Mouse (Mus musculus) G1E (cell line): Measurements from ENCODE around the gene Ccdc40. TPM values are rescaled to one million over a fixed set of nuclear protein-coding genes. Genes with fewer than 3 reads are reported as not detected.
"Not testable (repeated sequence)": the region's sequence is repeated elsewhere in the genome, so short reads cannot be mapped to it uniquely, and the experiment has no call there.

Experiments used
- ATAC-seq: 2 replicates; pipeline ENCODE4 v1.8.0; 2016; ENCODE audit warnings: mild to moderate bottlenecking; ENCODE audit not compliant: insufficient number of reproducible peaks, poor library complexity, low FRiP score, severe bottlenecking; ENCODE audit errors: extremely low read depth
- DNase-seq: peaks from one replicate; pipeline ENCODE4 v3.0.0; 2012; ENCODE audit warnings: low spot score
- H3K27me3 ChIP-seq: 2 replicates; pipeline ENCODE4 v1.6.1; 2012; ENCODE audit warnings: mild to moderate bottlenecking, low read length, inconsistent platforms; ENCODE audit not compliant: insufficient read depth
- H3K36me3 ChIP-seq: replicated peaks from 2 replicates; pipeline ENCODE3; 2012; ENCODE audit warnings: mild to moderate bottlenecking, inconsistent platforms
- H3K4me1 ChIP-seq: 2 replicates; pipeline ENCODE4 v1.6.1; 2012; ENCODE audit warnings: low read depth, low read length, inconsistent platforms, mixed read lengths; ENCODE audit not compliant: insufficient read depth
- H3K4me3 ChIP-seq: 2 replicates; pipeline ENCODE4 v1.5.1; 2012; ENCODE audit warnings: low read depth, mild to moderate bottlenecking, inconsistent platforms, low read length, moderate library complexity, mixed read lengths
- H3K9me3 ChIP-seq: replicated peaks from 2 replicates; pipeline ENCODE4 v1.6.1; 2012; ENCODE audit warnings: inconsistent platforms
- CTCF ChIP-seq: IDR thresholded peaks from 2 replicates; pipeline ENCODE4 v1.5.1; 2012; ENCODE audit warnings: low read depth, low read length, inconsistent platforms, mixed read lengths
- GATA1 ChIP-seq: IDR thresholded peaks from 2 replicates; pipeline ENCODE4 v1.6.1; 2012; ENCODE audit warnings: borderline replicate concordance, low read length, inconsistent platforms, mixed read lengths
- GATA2 ChIP-seq: IDR thresholded peaks from 2 replicates; pipeline ENCODE4 v1.6.1; 2012; ENCODE audit warnings: low read depth, low read length, inconsistent platforms, borderline replicate concordance
- POLR2AphosphoS5 ChIP-seq: IDR thresholded peaks from 2 replicates; pipeline ENCODE4 v1.6.1; 2012; ENCODE audit warnings: low read depth, low read length, inconsistent platforms; ENCODE audit not compliant: insufficient replicate concordance
- TAL1 ChIP-seq: conservative IDR thresholded peaks from 2 replicates; pipeline ENCODE4 v1.6.1; 2012; ENCODE audit warnings: low read depth, low read length, inconsistent platforms, mixed read lengths
- polyA plus RNA-seq: library from polyadenylated mRNA; stranded (reverse); fragments of >175 nt; gene quantifications from 2 replicates; pipeline ENCODE4 v1.2.3, GENCODE M21; 2012
- total RNA-seq, 2 experiments: library from RNA; stranded (forward) in 1 of 2; stranded (reverse) in 1 of 2; fragments of 200-1000 nt in 1 of 2; fragments of >200 nt in 1 of 2; fragmentation: Nextera tagmentation in 1 of 2; gene quantifications; 2 replicates each; pipeline ENCODE4 v1.2.3; 2014 to 2017

Gene Ccdc40
- total and polyA plus RNA-seq, 3 experiments = 0.05 TPM; not detected in 2

DNA sequence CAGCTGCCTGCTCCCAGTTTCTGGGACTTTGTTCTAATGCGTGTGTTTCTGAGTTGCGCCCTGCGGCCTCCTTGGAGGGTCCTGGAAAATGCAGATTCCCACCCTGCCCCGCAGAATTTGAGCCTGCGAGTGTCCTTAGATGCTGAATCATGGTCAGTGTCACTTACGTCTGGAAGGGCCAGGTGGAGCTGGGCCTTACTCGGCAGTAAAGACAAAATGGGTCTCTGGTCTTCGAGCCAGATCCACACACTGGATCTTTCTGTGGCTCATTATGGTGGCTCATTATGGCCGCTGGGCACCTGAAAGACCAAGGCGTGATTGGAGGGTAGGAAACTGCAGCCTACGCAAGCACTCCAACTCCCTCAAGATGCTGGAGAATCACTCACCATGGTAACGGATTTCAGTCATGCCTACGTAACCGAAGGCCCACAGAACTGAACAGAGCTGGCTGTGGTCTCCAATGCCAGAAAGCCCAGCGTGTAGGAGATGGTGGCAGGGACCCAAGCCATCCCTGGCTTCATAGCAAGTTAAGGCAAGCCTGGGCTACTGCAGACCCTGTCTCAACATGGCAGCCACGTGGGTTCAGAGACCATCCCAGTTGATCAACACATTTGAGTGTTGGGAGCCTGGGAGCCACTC is 40.3 kb downstream of the Ccdc40 start:
- DNase-seq = no peak
- Histone ChIP-seq H3K4me3 (peak overlapping the region; percentile 93), H3K27me3 (peaks cover 9% of the 10 kb centered on the region), H3K9me3 (no peaks in the 10 kb centered on the region), H3K4me1 (peaks cover 56% of the 10 kb centered on the region), H3K36me3 (peaks cover 46% of the 10 kb centered on the region)
- no peak for ATAC-seq
- TF ChIP-seq GATA1 (no peak), CTCF (no peak), GATA2 (no peak), POLR2AphosphoS5 (no peak), TAL1 (no peak)

DNA sequence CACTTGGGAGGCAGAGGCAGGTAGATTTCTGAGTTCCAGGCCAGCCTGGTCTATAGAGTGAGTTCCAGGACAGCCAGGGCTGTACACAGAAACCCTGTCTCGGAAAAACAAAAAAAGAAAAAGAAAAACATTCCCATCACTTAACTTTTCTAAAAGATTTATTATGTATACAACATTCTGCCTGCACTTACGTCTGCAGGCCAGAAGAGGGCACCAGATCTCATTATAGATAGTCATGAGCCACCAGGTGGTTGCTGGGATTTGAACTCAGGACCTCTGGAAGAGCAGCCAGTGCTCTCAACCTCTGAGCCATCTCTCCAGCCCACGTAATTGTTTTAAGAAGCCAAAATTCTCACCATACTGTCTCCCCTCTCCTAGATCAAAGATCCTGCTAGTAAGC is 44.1 kb downstream of the Ccdc40 start:
- not testable (repeated sequence) for ATAC-seq, H3K27me3 ChIP-seq, H3K4me3 ChIP-seq, H3K9me3 ChIP-seq, DNase-seq
- Histone ChIP-seq H3K36me3 (peaks cover 83% of the 10 kb centered on the region), H3K4me1 (peaks cover 44% of the 10 kb centered on the region)

GRCm38 (mm10) chr11:119273186-119273930 is 45.0 kb downstream of the Ccdc40 start:
- peaks cover 36% of the 10 kb centered on the region for H3K4me1 ChIP-seq
- H3K4me3 ChIP-seq = no peak overlapping the region
- H3K27me3 ChIP-seq = no peaks in the 10 kb centered on the region
- no peaks in the 10 kb centered on the region for H3K9me3 ChIP-seq
- ATAC-seq = no peak
- peak; percentile 49; the same call in 1 of the 2 replicates for TF ChIP-seq CTCF
- no peak for TF ChIP-seq GATA1
- no peak for DNase-seq
- H3K36me3 ChIP-seq = peaks cover 92% of the 10 kb centered on the region

DNA sequence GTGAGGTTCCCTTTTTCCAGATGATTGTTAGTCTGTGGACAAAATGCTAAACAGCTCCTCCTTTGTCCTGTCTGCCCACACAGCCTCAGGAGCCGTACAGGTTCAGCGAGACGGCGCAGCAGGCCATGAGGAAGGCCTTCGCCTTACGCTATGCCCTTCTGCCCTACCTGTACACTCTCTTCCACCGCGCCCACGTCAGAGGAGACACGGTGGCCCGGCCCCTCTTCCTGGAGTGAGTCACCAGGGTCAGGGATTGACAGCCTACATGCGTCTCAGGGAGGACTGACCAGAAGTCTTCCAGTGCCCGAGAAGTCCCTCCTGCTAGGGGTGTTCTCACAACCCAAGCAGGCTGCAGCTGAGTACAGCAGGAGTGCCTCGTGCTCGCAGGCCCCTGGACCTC is 52.7 kb downstream of the Ccdc40 start:
- peaks cover 95% of the 10 kb centered on the region for H3K36me3 ChIP-seq

DNA sequence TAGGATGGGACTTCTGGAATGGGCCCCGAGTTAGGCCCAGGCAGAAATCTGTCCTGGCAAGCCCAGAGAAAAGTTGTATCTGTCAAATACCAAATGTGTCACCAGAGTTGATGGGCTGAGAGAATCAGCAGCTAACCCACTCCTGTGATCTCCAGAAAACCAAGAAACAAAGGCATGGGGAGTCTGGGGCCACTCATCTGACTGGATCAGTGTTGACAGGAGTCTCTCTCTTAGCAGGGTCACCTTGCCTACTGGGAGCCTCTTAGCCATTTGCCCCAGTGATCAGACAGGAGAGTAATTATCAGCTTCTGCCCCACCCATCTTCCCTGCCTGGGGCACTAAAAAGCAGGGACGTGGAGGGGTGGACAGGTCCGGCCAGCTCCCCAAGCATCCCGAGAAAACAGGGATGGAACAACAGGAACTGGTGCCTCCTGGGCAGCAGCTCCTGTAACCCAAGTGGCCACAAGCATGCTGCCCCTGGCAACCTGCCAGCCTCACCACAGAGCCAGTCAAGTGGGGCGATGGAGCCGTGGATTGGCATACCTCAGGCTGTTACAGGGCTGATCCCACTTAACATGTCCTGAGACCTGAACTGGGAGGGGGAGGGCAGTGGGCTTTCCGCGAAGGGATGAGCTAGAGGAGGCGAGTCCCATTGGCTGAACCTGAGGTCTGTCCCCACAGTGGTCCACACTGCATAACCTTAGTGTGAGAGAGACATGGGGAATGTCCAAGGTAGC is 57.6 kb downstream of the Ccdc40 start:
- Histone ChIP-seq H3K36me3 (peaks cover 95% of the 10 kb centered on the region), H3K4me3 (no peak overlapping the region), H3K9me3 (no peaks in the 10 kb centered on the region), H3K27me3 (no peaks in the 10 kb centered on the region), H3K4me1 (peaks cover 7% of the 10 kb centered on the region)
- ATAC-seq = no peak
- DNase-seq = no peak
- TF ChIP-seq GATA2 (no peak), TAL1 (no peak), POLR2AphosphoS5 (no peak; the same call in 1 of the 2 replicates), GATA1 (no peak), CTCF (no peak)

More for the DNA sequence above, 52.7 kb downstream of the Ccdc40 start:
- TF ChIP-seq POLR2AphosphoS5 = no peak
- no peak for TF ChIP-seq TAL1
- no peak for TF ChIP-seq CTCF
- TF ChIP-seq GATA1 = no peak
- TF ChIP-seq GATA2 = no peak
- H3K4me1 ChIP-seq = peaks cover 3% of the 10 kb centered on the region; the same call in 1 of the 2 replicates
- H3K9me3 ChIP-seq = no peaks in the 10 kb centered on the region
- H3K4me3 ChIP-seq = no peak overlapping the region
- no peaks in the 10 kb centered on the region for H3K27me3 ChIP-seq
- no peak for ATAC-seq
- DNase-seq = no peak

DNA sequence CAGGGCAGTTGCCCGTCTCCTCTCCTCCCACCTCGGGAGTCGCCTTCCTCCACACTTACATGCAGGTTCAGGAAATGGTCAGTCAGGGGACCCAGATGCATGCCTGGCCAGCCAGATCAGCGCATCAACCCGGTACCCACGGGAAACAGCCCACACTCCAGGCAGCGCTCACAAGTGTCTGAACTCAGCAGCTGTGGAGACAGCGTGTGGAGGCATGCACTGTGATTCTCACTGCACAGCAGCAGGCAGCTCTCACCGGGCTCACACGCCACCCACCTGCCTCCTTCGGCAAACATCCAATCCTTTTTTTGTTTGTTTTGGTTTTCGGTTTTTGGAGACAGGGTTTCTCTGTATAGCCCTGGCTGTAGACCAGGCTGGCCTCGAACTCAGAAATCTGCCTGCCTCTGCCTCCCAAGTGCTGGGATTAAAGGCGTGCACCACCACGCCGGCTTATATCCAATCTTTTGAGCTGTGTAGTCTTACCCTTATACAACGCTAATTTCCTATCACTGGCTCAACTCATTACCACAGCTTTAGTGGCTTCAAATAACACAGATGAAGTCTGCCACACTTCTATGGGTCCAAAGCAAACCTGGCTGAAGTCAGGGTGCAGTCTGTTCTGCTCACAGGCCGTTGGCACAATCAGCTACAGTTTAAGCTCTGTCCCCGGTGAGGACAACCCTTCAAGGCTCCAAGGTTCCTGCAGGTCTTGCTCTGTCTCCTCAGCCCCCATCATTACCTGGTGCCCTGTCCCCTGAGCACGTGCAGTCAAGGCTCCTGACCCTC is 59.0 kb downstream of the Ccdc40 start:
- DNase-seq (no peak), ATAC-seq (no peak)
- peaks cover 7% of the 10 kb centered on the region for H3K4me1 ChIP-seq
- TF ChIP-seq POLR2AphosphoS5 (no peak), GATA1 (no peak), TAL1 (no peak), GATA2 (no peak)
- H3K36me3 ChIP-seq = peaks cover 95% of the 10 kb centered on the region
- H3K4me3 ChIP-seq = no peak overlapping the region
- no peaks in the 10 kb centered on the region for H3K9me3 ChIP-seq
- no peaks in the 10 kb centered on the region for H3K27me3 ChIP-seq

DNA sequence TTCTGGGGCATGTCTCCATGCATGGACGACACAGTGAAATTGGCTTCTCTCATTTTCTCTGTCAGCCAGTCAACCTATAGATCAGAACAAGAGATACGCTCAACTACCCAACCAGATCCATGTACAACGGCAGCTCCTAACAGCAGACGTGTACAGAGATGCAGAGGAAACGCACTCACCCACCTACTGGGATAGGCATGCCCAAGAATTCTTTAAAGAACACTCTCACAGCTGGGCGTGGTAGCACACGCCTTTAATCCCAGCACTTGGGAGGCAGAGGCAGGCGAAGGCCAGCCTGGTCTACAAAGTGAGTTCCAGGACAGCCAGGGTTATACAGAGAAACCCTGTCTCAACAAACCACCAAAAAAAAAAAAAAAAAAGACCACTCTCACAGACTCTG is 64.5 kb downstream of the Ccdc40 start:
- Histone ChIP-seq H3K36me3 (peaks cover 98% of the 10 kb centered on the region), H3K4me1 (peaks cover 16% of the 10 kb centered on the region)
- not testable (repeated sequence) for DNase-seq, H3K9me3 ChIP-seq, H3K27me3 ChIP-seq, H3K4me3 ChIP-seq, ATAC-seq
